Mouse (Mus musculus) CD8-positive naive resting alpha-beta T cell, adult 2 months (primary cell): Measurements from ENCODE around the gene Samd11.

Experiments used
- DNase-seq, 2 experiments: peaks; one replicate each; pipeline ENCODE4 v3.0.0; 2022; ENCODE audit warnings: low read depth in 2 of 2, low spot score in 2 of 2

Gene Samd11

GRCm38 (mm10) chr4:156255078-156255839 is at the start of gene Samd11:
Gene Samd11 (minus strand): TSS chr4:156255657.
- no peak for DNase-seq

GRCm38 (mm10) chr4:156254361-156255077 is 938 bp downstream of the Samd11 start:
- DNase-seq = no peak

GRCm38 (mm10) chr4:156253043-156253442 is 2.4 kb downstream of the Samd11 start:
- DNase-seq = no peak

GRCm38 (mm10) chr4:156252619-156253018 is 2.8 kb downstream of the Samd11 start:
- DNase-seq = no peak

GRCm38 (mm10) chr4:156252140-156252539 is 3.3 kb downstream of the Samd11 start:
- DNase-seq = no peak

- DNase-seq = no peak
Observed at GRCm38 (mm10) chr4:156251081-156251480, 4.4 kb downstream of the Samd11 start.

GRCm38 (mm10) chr4:156249567-156249966 is 5.9 kb downstream of the Samd11 start:
- no peak for DNase-seq

GRCm38 (mm10) chr4:156236651-156237447 is 18.6 kb downstream of the Samd11 start:
- no peak for DNase-seq

GRCm38 (mm10) chr4:156235808-156236533 is 19.5 kb downstream of the Samd11 start, which contains the start of gene Noc2l:
Gene Noc2l (plus strand): TSS chr4:156236010.
- peak; percentile 81 to 85 for DNase-seq

GRCm38 (mm10) chr4:156235360-156235770 is 20.1 kb downstream of the Samd11 start:
- DNase-seq = no peak

GRCm38 (mm10) chr4:156234701-156235213 is 20.7 kb downstream of the Samd11 start, which contains the start of gene Plekhn1:
Gene Plekhn1 (minus strand): TSS chr4:156234857.
- DNase-seq = peak; percentile 40 to 59

- DNase-seq = no peak
Observed at GRCm38 (mm10) chr4:156234021-156234501, 21.4 kb downstream of the Samd11 start.

- no peak for DNase-seq
Observed at GRCm38 (mm10) chr4:156228393-156229024, 26.9 kb downstream of the Samd11 start.

- DNase-seq = no peak
Observed at GRCm38 (mm10) chr4:156227752-156228392, 27.6 kb downstream of the Samd11 start.

- DNase-seq = no peak
Observed at GRCm38 (mm10) chr4:156224276-156224675, 31.2 kb downstream of the Samd11 start.

GRCm38 (mm10) chr4:156219936-156220335 is 35.5 kb downstream of the Samd11 start:
- DNase-seq = no peak

GRCm38 (mm10) chr4:156217838-156218237 is 37.6 kb downstream of the Samd11 start:
- DNase-seq = no peak

- no peak for DNase-seq
Observed at GRCm38 (mm10) chr4:156217022-156217669, 38.3 kb downstream of the Samd11 start.

GRCm38 (mm10) chr4:156216196-156216595 is 39.3 kb downstream of the Samd11 start:
- no peak for DNase-seq
